Mouse (Mus musculus): ENCODE measurements around the gene Tcap.

GRCm38 (mm10) chr11:98339679-98340287 lies 43.8 kb upstream of the Tcap start:
- TF ChIP-seq CTCF (IDR thresholded peaks at IDR 0.05; ENCODE audit: low read depth, low read length) (no peak), POLR2A (IDR thresholded peaks at IDR 0.05; ENCODE audit: insufficient read depth, low read length) (no peak), EP300 (IDR thresholded peaks at IDR 0.05; ENCODE audit: insufficient read depth, low read depth, low read length) (no peak)

All from ES-Bruce4 (cell line).